Mouse (Mus musculus) splenic B cell, adult 2 months (primary cell): ENCODE data around the gene Eno4.

Experiments used
- DNase-seq: peaks from one replicate; pipeline ENCODE4 v3.0.0-alpha.2; 2011; ENCODE audit warnings: low read depth, low spot score
- H3K27me3 ChIP-seq: 2 replicates; pipeline ENCODE4 v1.6.1; 2012; ENCODE audit warnings: mild to moderate bottlenecking, low read length, moderate library complexity, mixed read lengths; ENCODE audit not compliant: control insufficient read depth, poor library complexity, insufficient read depth, severe bottlenecking
- H3K36me3 ChIP-seq: 2 replicates; pipeline ENCODE4 v1.6.1; 2012; ENCODE audit warnings: mild to moderate bottlenecking, low read length, moderate library complexity, mixed read lengths; ENCODE audit not compliant: control insufficient read depth, poor library complexity, insufficient read depth, severe bottlenecking

Eno4 gene

GRCm38 (mm10) chr19:58945959-58946358 is 2.7 kb downstream of the Eno4 start:
- Histone ChIP-seq H3K27me3 (no peaks in the 10 kb centered on the region), H3K36me3 (no peaks in the 10 kb centered on the region)
- DNase-seq, result no peak

- DNase-seq, result no peak
- no peaks in the 10 kb centered on the region for H3K36me3 ChIP-seq
- no peaks in the 10 kb centered on the region for H3K27me3 ChIP-seq
These were observed 8.3 kb downstream of the Eno4 start for GRCm38 (mm10) chr19:58951521-58951920.

DNA sequence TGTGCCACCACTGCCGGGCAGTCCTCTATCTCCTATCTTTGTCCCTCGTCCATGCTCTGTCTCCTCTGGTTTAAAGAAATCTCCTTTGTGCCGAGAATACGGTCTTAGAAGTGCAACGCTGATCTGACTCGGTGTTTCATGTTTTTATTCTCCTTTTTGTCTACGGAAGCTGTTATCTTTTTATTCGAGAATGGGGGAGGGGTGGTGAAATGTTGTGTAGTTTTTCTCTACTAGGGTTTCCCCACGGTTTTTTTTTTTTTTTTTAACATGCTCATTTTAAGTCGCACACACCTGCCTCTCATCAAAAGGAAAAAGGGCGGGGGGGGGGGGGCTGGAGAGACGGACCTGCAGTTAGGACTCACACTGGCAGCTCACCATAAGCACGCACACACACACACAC is 9.0 kb downstream of the Eno4 start:
- Histone ChIP-seq H3K27me3 (no peaks in the 10 kb centered on the region), H3K36me3 (no peaks in the 10 kb centered on the region)
- DNase-seq, result no peak

DNA sequence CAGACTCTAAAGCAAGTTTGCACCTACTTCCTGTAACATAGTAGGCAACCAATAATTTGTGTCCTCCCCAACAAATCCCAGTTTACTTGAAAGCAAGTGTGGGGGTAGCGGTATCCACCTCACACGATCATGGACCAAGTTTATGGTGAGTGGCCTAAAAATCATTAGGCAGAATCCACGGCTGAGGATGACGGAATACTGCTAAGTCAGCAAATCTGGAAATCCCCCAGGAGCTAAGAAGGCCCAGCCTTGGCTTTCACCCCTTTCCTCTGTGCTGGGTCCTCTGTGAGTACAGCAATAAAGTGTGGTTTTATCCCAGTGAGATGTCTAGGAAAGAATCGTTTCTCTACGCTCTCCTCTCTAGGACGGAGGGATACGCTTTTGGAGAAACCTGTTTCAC is 11.6 kb downstream of the Eno4 start:
- no peak for DNase-seq

GRCm38 (mm10) chr19:58963011-58963410 is 19.8 kb downstream of the Eno4 start:
- H3K27me3 ChIP-seq, result no peaks in the 10 kb centered on the region
- no peaks in the 10 kb centered on the region for H3K36me3 ChIP-seq
- no peak for DNase-seq

More for the DNA sequence above, 11.6 kb downstream of the Eno4 start:
- Histone ChIP-seq H3K27me3 (no peaks in the 10 kb centered on the region), H3K36me3 (no peaks in the 10 kb centered on the region)

GRCm38 (mm10) chr19:58968731-58969506 is 25.7 kb downstream of the Eno4 start:
- H3K27me3 ChIP-seq, result no peaks in the 10 kb centered on the region
- no peak for DNase-seq
- H3K36me3 ChIP-seq, result no peaks in the 10 kb centered on the region

DNA sequence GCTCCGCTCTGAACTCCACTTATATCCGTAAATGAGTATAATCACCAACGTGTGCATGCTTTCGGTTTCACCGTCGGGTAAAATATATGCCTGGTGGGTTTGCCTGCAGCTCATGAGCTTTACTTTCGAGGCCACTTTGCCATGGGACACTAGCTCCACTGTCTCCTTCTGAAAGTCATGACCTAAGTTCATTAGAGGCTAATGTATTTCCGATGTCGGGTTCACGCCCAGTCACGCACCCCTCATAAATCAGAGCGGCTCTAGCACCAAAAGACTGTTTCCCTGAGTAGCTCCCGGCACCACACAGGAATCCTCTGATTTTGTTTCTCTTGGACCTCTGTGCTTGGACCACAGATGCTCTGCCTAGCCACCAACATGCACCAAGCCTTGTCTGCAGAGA is 27.6 kb downstream of the Eno4 start:
- H3K27me3 ChIP-seq, result no peaks in the 10 kb centered on the region
- DNase-seq, result no peak
- H3K36me3 ChIP-seq, result no peaks in the 10 kb centered on the region

- DNase-seq, result no peak
- Histone ChIP-seq H3K36me3 (no peaks in the 10 kb centered on the region), H3K27me3 (no peaks in the 10 kb centered on the region)
These were observed 30.9 kb downstream of the Eno4 start for GRCm38 (mm10) chr19:58974126-58974525.

DNA sequence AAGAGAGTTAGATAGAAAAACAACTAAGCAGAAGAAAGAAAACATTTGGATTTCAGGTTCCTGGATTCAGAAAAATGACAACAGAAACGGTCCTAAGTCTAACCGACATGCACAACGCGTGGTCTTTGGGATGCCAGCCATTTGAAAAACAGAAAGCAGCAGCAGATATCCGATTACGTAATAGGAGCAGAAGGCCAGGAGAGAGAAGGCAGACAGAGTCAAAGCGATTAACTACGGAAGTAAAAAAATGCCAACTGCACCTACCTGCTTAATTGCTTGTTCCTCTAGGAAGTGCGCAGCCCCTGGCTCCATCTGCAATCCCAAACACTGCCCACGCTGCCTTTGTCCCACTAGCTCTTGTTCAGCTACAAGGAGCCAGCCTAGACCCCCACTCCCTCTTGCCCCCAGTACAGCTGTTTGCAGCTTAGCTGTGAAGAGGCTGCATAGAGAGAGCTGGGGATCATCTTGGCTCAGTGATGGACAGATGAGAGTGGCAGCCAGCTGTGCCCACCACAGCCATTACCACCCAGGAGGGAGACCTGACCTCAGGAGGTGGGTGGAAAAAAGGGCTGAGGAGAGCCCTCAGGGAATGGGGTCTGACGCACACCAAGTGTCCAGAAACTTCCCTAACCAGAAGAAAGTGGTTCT is 32.1 kb downstream of the Eno4 start:
- H3K27me3 ChIP-seq, result no peaks in the 10 kb centered on the region
- no peak for DNase-seq
- H3K36me3 ChIP-seq, result no peaks in the 10 kb centered on the region

GRCm38 (mm10) chr19:58978401-58979171 is 35.4 kb downstream of the Eno4 start:
- Histone ChIP-seq H3K36me3 (no peaks in the 10 kb centered on the region), H3K27me3 (no peaks in the 10 kb centered on the region; the same call in 1 of the 2 replicates)
- no peak for DNase-seq

GRCm38 (mm10) chr19:58979436-58980055 is 36.3 kb downstream of the Eno4 start:
- Histone ChIP-seq H3K27me3 (no peaks in the 10 kb centered on the region; the same call in 1 of the 2 replicates), H3K36me3 (no peaks in the 10 kb centered on the region)
- DNase-seq, result no peak

DNA sequence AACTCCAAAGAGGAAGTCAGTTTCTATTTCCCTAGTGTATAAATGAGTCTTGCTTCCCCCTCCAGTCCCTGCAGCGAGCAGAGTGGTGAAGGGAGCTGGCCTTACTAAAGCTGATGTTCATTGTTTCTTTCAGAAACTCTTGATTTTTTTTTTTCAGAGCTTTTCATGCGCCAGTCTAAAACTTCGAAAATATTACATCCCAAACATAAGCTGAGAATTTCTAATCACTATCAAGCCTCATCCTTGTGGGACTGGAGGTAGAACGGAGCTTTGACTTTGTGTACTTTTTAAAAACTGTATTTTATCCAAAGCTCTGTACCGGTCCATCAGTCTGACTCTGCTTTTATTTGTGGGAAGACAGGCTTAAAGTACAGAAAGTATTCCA is 36.8 kb downstream of the Eno4 start:
- H3K27me3 ChIP-seq, result no peaks in the 10 kb centered on the region; the same call in 1 of the 2 replicates
- no peaks in the 10 kb centered on the region for H3K36me3 ChIP-seq
- DNase-seq, result no peak

DNA sequence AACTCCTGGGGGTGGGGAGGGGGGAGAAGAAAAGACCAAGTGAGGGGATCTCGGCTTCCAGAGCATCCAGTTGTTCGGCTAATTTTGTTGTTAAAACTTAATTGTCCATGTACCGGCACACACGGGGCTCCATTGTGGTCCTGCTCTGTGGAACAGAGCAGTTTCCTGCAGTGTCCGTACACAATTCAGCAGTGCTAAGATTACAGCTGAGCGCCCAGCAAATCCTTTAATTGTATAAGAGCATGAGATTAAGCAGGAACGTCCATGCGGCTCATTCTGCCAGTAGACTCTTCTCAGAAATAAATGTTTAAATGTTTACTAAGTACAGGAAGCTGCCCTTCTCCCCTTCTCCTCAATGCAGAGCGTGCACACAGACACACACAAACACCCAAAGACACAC is 38.3 kb downstream of the Eno4 start:
- DNase-seq, result no peak
- H3K36me3 ChIP-seq, result no peaks in the 10 kb centered on the region
- H3K27me3 ChIP-seq, result no peaks in the 10 kb centered on the region; the same call in 1 of the 2 replicates

DNA sequence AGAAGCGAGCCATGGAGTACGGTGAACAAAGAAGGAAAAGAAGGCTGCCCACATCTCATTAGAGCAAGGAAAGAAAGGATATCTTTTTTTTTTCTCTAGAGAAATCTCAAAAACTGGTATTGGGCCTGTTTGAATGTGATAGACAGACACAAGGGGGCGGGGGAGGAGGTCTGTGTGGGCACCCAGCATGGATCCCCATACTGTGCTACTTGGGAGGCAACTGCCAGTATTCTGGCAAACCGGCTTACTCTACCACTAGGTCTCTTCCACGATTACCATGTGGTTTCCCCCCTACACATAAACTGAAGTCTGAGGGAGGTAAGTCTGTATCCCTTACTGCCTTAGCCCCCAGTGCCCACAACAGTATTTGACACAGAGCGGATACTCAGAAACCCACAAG is 59.6 kb downstream of the Eno4 start:
- Histone ChIP-seq H3K27me3 (no peaks in the 10 kb centered on the region), H3K36me3 (no peaks in the 10 kb centered on the region)
- no peak for DNase-seq
